Mouse (Mus musculus): ENCODE measurements around the gene Uhrf1.

- TF ChIP-seq CTCF (IDR thresholded peaks at IDR 0.05; ENCODE audit: low read depth, low read length): no peak
- TF ChIP-seq GATA2 (IDR thresholded peaks at IDR 0.05; ENCODE audit: borderline replicate concordance, low read depth, low read length): no peak
- TF ChIP-seq GATA1 (IDR thresholded peaks at IDR 0.05; ENCODE audit: borderline replicate concordance, low read length): no peak
Measured at GRCm38 (mm10) chr17:56291826-56292475, 11.2 kb upstream of the Uhrf1 start.
